Mouse (Mus musculus): ENCODE results near the gene Mydgf. TPM values are rescaled to one million over a fixed set of nuclear protein-coding genes. Genes with fewer than 3 reads are reported as not detected.

The Mydgf gene
- polyA plus RNA-seq, 1 experiment from 2014 or later, result 62.9 TPM

Other genes starting within 250 kb of the Mydgf start
- gene Zfp119b, start 234.4 kb downstream of the Mydgf start, polyA plus RNA-seq (2014; fragmentation: Nextera tagmentation; extraction: Ambion mirVana), result 6.3 and 6.7 TPM in 2 replicates
- 2.2 and 3.1 TPM in 2 replicates for gene Ebi3, start 231.3 kb downstream of the Mydgf start, polyA plus RNA-seq (2014; fragmentation: Nextera tagmentation; extraction: Ambion mirVana)
- 21.3 and 22.4 TPM in 2 replicates for gene Yju2, start 224.8 kb downstream of the Mydgf start, polyA plus RNA-seq (2014; fragmentation: Nextera tagmentation; extraction: Ambion mirVana)
- gene Shd, start 213.5 kb downstream of the Mydgf start, polyA plus RNA-seq (2014; fragmentation: Nextera tagmentation; extraction: Ambion mirVana), result 95.2 and 102 TPM in 2 replicates
- gene Fsd1, start 197.4 kb downstream of the Mydgf start, polyA plus RNA-seq (2014; fragmentation: Nextera tagmentation; extraction: Ambion mirVana), result 65.0 and 66.5 TPM in 2 replicates
- gene Stap2, start 178.3 kb downstream of the Mydgf start, polyA plus RNA-seq (2014; fragmentation: Nextera tagmentation; extraction: Ambion mirVana), result 5.1 and 6.3 TPM in 2 replicates
- gene Mpnd, start 178.2 kb downstream of the Mydgf start, polyA plus RNA-seq (2014; fragmentation: Nextera tagmentation; extraction: Ambion mirVana), result 141 and 163 TPM in 2 replicates
- 112 and 114 TPM in 2 replicates for gene Sh3gl1, start 147.3 kb downstream of the Mydgf start, polyA plus RNA-seq (2014; fragmentation: Nextera tagmentation; extraction: Ambion mirVana)
- 16.1 and 18.9 TPM in 2 replicates for gene Chaf1a, start 143.5 kb downstream of the Mydgf start, polyA plus RNA-seq (2014; fragmentation: Nextera tagmentation; extraction: Ambion mirVana)
- gene Ubxn6, start 108.9 kb downstream of the Mydgf start, polyA plus RNA-seq (2014; fragmentation: Nextera tagmentation; extraction: Ambion mirVana), result 50.6 and 51.1 TPM in 2 replicates
- gene Hdgfl2, start 104.3 kb downstream of the Mydgf start, polyA plus RNA-seq (2014; fragmentation: Nextera tagmentation; extraction: Ambion mirVana), result 100 and 113 TPM in 2 replicates
- gene Plin4, start 74.1 kb downstream of the Mydgf start, polyA plus RNA-seq (2014; fragmentation: Nextera tagmentation; extraction: Ambion mirVana), result 0.07 and 0.09 TPM in 2 replicates
- 0.20 and 0.28 TPM in 2 replicates for gene Plin5, start 66.3 kb downstream of the Mydgf start, polyA plus RNA-seq (2014; fragmentation: Nextera tagmentation; extraction: Ambion mirVana)
- 0.21 TPM in 1 of 2 replicates, not detected in the other for gene Lrg1, start 61.9 kb downstream of the Mydgf start, polyA plus RNA-seq (2014; fragmentation: Nextera tagmentation; extraction: Ambion mirVana)
- 2.5 and 2.6 TPM in 2 replicates for gene Sema6b, start 43.6 kb downstream of the Mydgf start, polyA plus RNA-seq (2014; fragmentation: Nextera tagmentation; extraction: Ambion mirVana)
- 8.5 and 9.9 TPM in 2 replicates for gene Tnfaip8l1, start 21.4 kb downstream of the Mydgf start, polyA plus RNA-seq (2014; fragmentation: Nextera tagmentation; extraction: Ambion mirVana)
- 26.2 and 27.6 TPM in 2 replicates for gene Dpp9, start 35.0 kb upstream of the Mydgf start, polyA plus RNA-seq (2014; fragmentation: Nextera tagmentation; extraction: Ambion mirVana)
- 12.8 and 14.4 TPM in 2 replicates for gene Fem1a, start 72.9 kb upstream of the Mydgf start, polyA plus RNA-seq (2014; fragmentation: Nextera tagmentation; extraction: Ambion mirVana)
- 2.1 and 2.7 TPM in 2 replicates for gene Ticam1, start 92.9 kb upstream of the Mydgf start, polyA plus RNA-seq (2014; fragmentation: Nextera tagmentation; extraction: Ambion mirVana)
- gene Plin3, start 109.0 kb upstream of the Mydgf start, polyA plus RNA-seq (2014; fragmentation: Nextera tagmentation; extraction: Ambion mirVana), result 25.0 and 26.2 TPM in 2 replicates
- not detected in 2 replicates for gene Arrdc5, start 116.4 kb upstream of the Mydgf start, polyA plus RNA-seq (2014; fragmentation: Nextera tagmentation; extraction: Ambion mirVana)
- gene Uhrf1, start 119.4 kb upstream of the Mydgf start, polyA plus RNA-seq (2014; fragmentation: Nextera tagmentation; extraction: Ambion mirVana), result 77.7 and 95.9 TPM in 2 replicates
- gene Kdm4b, start 142.1 kb upstream of the Mydgf start, polyA plus RNA-seq (2014; fragmentation: Nextera tagmentation; extraction: Ambion mirVana), result 33.7 and 39.0 TPM in 2 replicates

Measured in hindbrain, embryonic 11.5 days (tissue).